Mouse (Mus musculus): ENCODE data around the gene Tapbpl.
"Not testable (repeated sequence)": the region's sequence is repeated elsewhere in the genome, so short reads cannot be mapped to it uniquely, and the experiment has no call there.

Gene Tapbpl

GRCm38 (mm10) chr6:125231117-125232044 is at the start of gene Tapbpl:
TSS of gene Tapbpl (minus strand) at chr6:125231860.
- Histone ChIP-seq H3K36me3 (ENCODE audit: control insufficient read depth, insufficient read depth, low read length, poor library complexity, severe bottlenecking) (peaks cover 9% of the 10 kb centered on the region), H3K27me3 (ENCODE audit: control insufficient read depth, insufficient read depth, low read length, poor library complexity, severe bottlenecking) (no peaks in the 10 kb centered on the region)
- peak; percentile 79 for DNase-seq (ENCODE audit: low read depth, low spot score)

- H3K27me3 ChIP-seq (ENCODE audit: control insufficient read depth, insufficient read depth, low read length, poor library complexity, severe bottlenecking), result no peaks in the 10 kb centered on the region
- peak; percentile 36 for DNase-seq (ENCODE audit: low read depth, low spot score)
- H3K36me3 ChIP-seq (ENCODE audit: control insufficient read depth, insufficient read depth, low read length, poor library complexity, severe bottlenecking), result no peaks in the 10 kb centered on the region
Measured at GRCm38 (mm10) chr6:125279729-125280128, 48.1 kb upstream of the Tapbpl start.

- no peaks in the 10 kb centered on the region for H3K27me3 ChIP-seq (ENCODE audit: control insufficient read depth, insufficient read depth, low read length, poor library complexity, severe bottlenecking)
- H3K36me3 ChIP-seq (ENCODE audit: control insufficient read depth, insufficient read depth, low read length, poor library complexity, severe bottlenecking), result no peaks in the 10 kb centered on the region
- peak; percentile 62 for DNase-seq (ENCODE audit: low read depth, low spot score)
Measured at GRCm38 (mm10) chr6:125274841-125275563, 43.3 kb upstream of the Tapbpl start.

- peak; percentile 89 for DNase-seq (ENCODE audit: low read depth, low spot score)
- Histone ChIP-seq H3K27me3 (ENCODE audit: control insufficient read depth, insufficient read depth, low read length, poor library complexity, severe bottlenecking) (no peaks in the 10 kb centered on the region), H3K36me3 (ENCODE audit: control insufficient read depth, insufficient read depth, low read length, poor library complexity, severe bottlenecking) (no peaks in the 10 kb centered on the region)
Measured at GRCm38 (mm10) chr6:125272228-125272785, 40.6 kb upstream of the Tapbpl start.

GRCm38 (mm10) chr6:125271455-125272227 is 40.0 kb upstream of the Tapbpl start:
- DNase-seq (ENCODE audit: low read depth, low spot score), result peak; percentile 93
- Histone ChIP-seq H3K36me3 (ENCODE audit: control insufficient read depth, insufficient read depth, low read length, poor library complexity, severe bottlenecking) (no peaks in the 10 kb centered on the region), H3K27me3 (ENCODE audit: control insufficient read depth, insufficient read depth, low read length, poor library complexity, severe bottlenecking) (no peaks in the 10 kb centered on the region)

- H3K36me3 ChIP-seq (ENCODE audit: control insufficient read depth, insufficient read depth, low read length, poor library complexity, severe bottlenecking), result no peaks in the 10 kb centered on the region
- no peak for DNase-seq (ENCODE audit: low read depth, low spot score)
- no peaks in the 10 kb centered on the region for H3K27me3 ChIP-seq (ENCODE audit: control insufficient read depth, insufficient read depth, low read length, poor library complexity, severe bottlenecking)
Measured at GRCm38 (mm10) chr6:125268799-125269198, 37.1 kb upstream of the Tapbpl start.

- no peak for DNase-seq (ENCODE audit: low read depth, low spot score)
- Histone ChIP-seq H3K36me3 (ENCODE audit: control insufficient read depth, insufficient read depth, low read length, poor library complexity, severe bottlenecking) (no peaks in the 10 kb centered on the region), H3K27me3 (ENCODE audit: control insufficient read depth, insufficient read depth, low read length, poor library complexity, severe bottlenecking) (no peaks in the 10 kb centered on the region)
Measured at GRCm38 (mm10) chr6:125267469-125267868, 35.8 kb upstream of the Tapbpl start.

- not testable (repeated sequence) for H3K27me3 ChIP-seq (ENCODE audit: control insufficient read depth, insufficient read depth, low read length, poor library complexity, severe bottlenecking); DNase-seq (ENCODE audit: low read depth, low spot score); H3K36me3 ChIP-seq (ENCODE audit: control insufficient read depth, insufficient read depth, low read length, poor library complexity, severe bottlenecking)
Measured at GRCm38 (mm10) chr6:125266600-125266999, 34.9 kb upstream of the Tapbpl start.

- DNase-seq (ENCODE audit: low read depth, low spot score), result no peak
- no peaks in the 10 kb centered on the region for H3K36me3 ChIP-seq (ENCODE audit: control insufficient read depth, insufficient read depth, low read length, poor library complexity, severe bottlenecking)
- H3K27me3 ChIP-seq (ENCODE audit: control insufficient read depth, insufficient read depth, low read length, poor library complexity, severe bottlenecking), result no peaks in the 10 kb centered on the region
Measured at GRCm38 (mm10) chr6:125266091-125266490, 34.4 kb upstream of the Tapbpl start.

GRCm38 (mm10) chr6:125265239-125265638 is 33.6 kb upstream of the Tapbpl start:
- no peaks in the 10 kb centered on the region for H3K36me3 ChIP-seq (ENCODE audit: control insufficient read depth, insufficient read depth, low read length, poor library complexity, severe bottlenecking)
- peak; percentile 89 for DNase-seq (ENCODE audit: low read depth, low spot score)
- no peaks in the 10 kb centered on the region for H3K27me3 ChIP-seq (ENCODE audit: control insufficient read depth, insufficient read depth, low read length, poor library complexity, severe bottlenecking)

- DNase-seq (ENCODE audit: low read depth, low spot score), result no peak
- Histone ChIP-seq H3K27me3 (ENCODE audit: control insufficient read depth, insufficient read depth, low read length, poor library complexity, severe bottlenecking) (no peaks in the 10 kb centered on the region), H3K36me3 (ENCODE audit: control insufficient read depth, insufficient read depth, low read length, poor library complexity, severe bottlenecking) (no peaks in the 10 kb centered on the region)
Measured at GRCm38 (mm10) chr6:125264219-125264618, 32.6 kb upstream of the Tapbpl start.

- Histone ChIP-seq H3K36me3 (ENCODE audit: control insufficient read depth, insufficient read depth, low read length, poor library complexity, severe bottlenecking) (no peaks in the 10 kb centered on the region), H3K27me3 (ENCODE audit: control insufficient read depth, insufficient read depth, low read length, poor library complexity, severe bottlenecking) (no peaks in the 10 kb centered on the region)
- no peak for DNase-seq (ENCODE audit: low read depth, low spot score)
Measured at GRCm38 (mm10) chr6:125260006-125260555, 28.4 kb upstream of the Tapbpl start.

- Histone ChIP-seq H3K27me3 (ENCODE audit: control insufficient read depth, insufficient read depth, low read length, poor library complexity, severe bottlenecking) (no peaks in the 10 kb centered on the region), H3K36me3 (ENCODE audit: control insufficient read depth, insufficient read depth, low read length, poor library complexity, severe bottlenecking) (no peaks in the 10 kb centered on the region)
- DNase-seq (ENCODE audit: low read depth, low spot score), result no peak
Measured at GRCm38 (mm10) chr6:125256222-125256966, 24.7 kb upstream of the Tapbpl start.
